Mouse (Mus musculus) large intestine, adult 2 months (tissue): ENCODE results near the gene Pld1. TPM values are rescaled to one million over a fixed set of nuclear protein-coding genes. Genes with fewer than 3 reads are reported as not detected.

Experiments used
- DNase-seq: peaks from one replicate; pipeline ENCODE4 v3.0.0-alpha.2; 2012; ENCODE audit warnings: low read depth, low spot score
- WGBS: fragments of 180-500 bp; shearing (Covaris S2); methylation state at CpG from one replicate; pipeline ENCODE4 v1.1.7; 2018; 5-methylcytosine and 5-hydroxymethylcytosine counted together
- polyA plus RNA-seq: library from polyadenylated mRNA; depleted of rRNA; stranded (reverse); fragments of >200 nt; gene quantifications from 2 replicates; pipeline ENCODE4 v1.2.3, GENCODE M21; 2012; rRNA removed

Pld1 gene
- 23.3 and 30.1 TPM in 2 replicates for polyA plus RNA-seq

GRCm38 (mm10) chr3:27938381-27939323 lies at the start of gene Pld1:
Pld1 (plus strand) TSS chr3:27938695.
- DNase-seq: no peak
- under 1% methylated on average over 65 of the region's 68 CpGs for WGBS

- DNase-seq: no peak
- WGBS: 71% methylated on average over 8 of the region's 8 CpGs
Measured at GRCm38 (mm10) chr3:27896318-27896892, 42.1 kb upstream of the Pld1 start, which contains the start of gene Tmem212. Tmem212 (minus strand) TSS chr3:27896368.

GRCm38 (mm10) chr3:27898178-27898577 lies 40.3 kb upstream of the Pld1 start:
- 84% methylated on average over 10 of the region's 10 CpGs for WGBS

GRCm38 (mm10) chr3:27899012-27899726 lies 39.3 kb upstream of the Pld1 start:
- WGBS: 11% methylated on average over 13 of the region's 13 CpGs
- DNase-seq: no peak

More at GRCm38 (mm10) chr3:27898178-27898577, 40.3 kb upstream of the Pld1 start:
- DNase-seq: no peak

- WGBS: 94% methylated on average over 6 of the region's 6 CpGs
- no peak for DNase-seq
Measured at GRCm38 (mm10) chr3:27901846-27902245, 36.6 kb upstream of the Pld1 start.

- DNase-seq: no peak
Measured at GRCm38 (mm10) chr3:27904659-27905330, 33.7 kb upstream of the Pld1 start.

GRCm38 (mm10) chr3:27906647-27907209 lies 31.8 kb upstream of the Pld1 start:
- no peak for DNase-seq
- WGBS: 84% methylated on average over 7 of the region's 7 CpGs

More at GRCm38 (mm10) chr3:27904659-27905330, 33.7 kb upstream of the Pld1 start:
- WGBS: 16% methylated on average over 13 of the region's 13 CpGs

- 75% methylated on average over 2 of the region's 2 CpGs for whole genome bisulfite sequencing
- no peak for DNase-seq
Measured at GRCm38 (mm10) chr3:27907301-27907700, 31.2 kb upstream of the Pld1 start.

GRCm38 (mm10) chr3:27908316-27908715 lies 30.2 kb upstream of the Pld1 start:
- WGBS: 86% methylated on average over 2 of the region's 2 CpGs

GRCm38 (mm10) chr3:27909016-27909415 lies 29.5 kb upstream of the Pld1 start:
- no peak for DNase-seq
- 91% methylated on average over 3 of the region's 3 CpGs for WGBS

More at GRCm38 (mm10) chr3:27908316-27908715, 30.2 kb upstream of the Pld1 start:
- DNase-seq: no peak

GRCm38 (mm10) chr3:27918656-27919436 lies 19.6 kb upstream of the Pld1 start:
- 72% methylated on average over 14 of the region's 14 CpGs for WGBS
- no peak for DNase-seq

- no peak for DNase-seq
- 42% methylated on average over 11 of the region's 11 CpGs for WGBS
Measured at GRCm38 (mm10) chr3:27921268-27922020, 17.1 kb upstream of the Pld1 start.

GRCm38 (mm10) chr3:27924037-27924436 lies 14.5 kb upstream of the Pld1 start:
- 73% methylated on average over 3 of the region's 3 CpGs for whole genome bisulfite sequencing

GRCm38 (mm10) chr3:27929219-27929618 lies 9.3 kb upstream of the Pld1 start:
- 82% methylated on average over 4 of the region's 4 CpGs for whole genome bisulfite sequencing
- no peak for DNase-seq

More at GRCm38 (mm10) chr3:27924037-27924436, 14.5 kb upstream of the Pld1 start:
- no peak for DNase-seq

GRCm38 (mm10) chr3:27932391-27932790 lies 6.1 kb upstream of the Pld1 start:
- no peak for DNase-seq
- WGBS: 78% methylated on average over 5 of the region's 5 CpGs

GRCm38 (mm10) chr3:27935644-27936043 lies 2.9 kb upstream of the Pld1 start:
- DNase-seq: no peak

GRCm38 (mm10) chr3:27936731-27937130 lies 1.8 kb upstream of the Pld1 start:
- 86% methylated on average over 5 of the region's 5 CpGs for WGBS
- DNase-seq: no peak

More at GRCm38 (mm10) chr3:27935644-27936043, 2.9 kb upstream of the Pld1 start:
- 89% methylated on average over 3 of the region's 3 CpGs for WGBS
